Mouse (Mus musculus) cerebral cortex, adult 2 months (tissue): ENCODE measurements around the gene Idh1.

Experiments used
- WGBS: fragments of 180-500 bp; shearing (Covaris S2); methylation state at CpG from one replicate; pipeline ENCODE4 v1.1.7; 2018; 5-methylcytosine and 5-hydroxymethylcytosine counted together

Gene Idh1

DNA sequence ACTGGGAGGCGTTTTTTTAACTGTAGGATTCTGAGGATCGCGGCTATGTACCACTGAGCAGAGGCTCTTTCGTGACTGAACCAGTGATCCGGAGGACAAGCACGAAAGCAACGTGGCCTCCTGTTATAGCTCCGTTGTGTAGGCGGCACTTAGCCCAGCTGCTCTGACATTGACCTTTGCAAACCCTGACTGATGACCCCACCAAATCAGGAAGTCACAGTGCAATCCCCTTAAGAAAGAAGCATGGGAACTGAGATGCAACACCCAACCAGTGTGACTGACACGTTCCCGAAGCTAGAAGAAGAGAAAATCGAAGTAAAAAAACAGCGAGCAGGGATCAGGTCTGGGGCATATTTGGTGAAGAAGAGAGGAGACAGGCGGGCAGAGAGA, 73.5 kb downstream of the Idh1 start:
- WGBS: 65% methylated on average over 14 of the region's 14 CpGs

DNA sequence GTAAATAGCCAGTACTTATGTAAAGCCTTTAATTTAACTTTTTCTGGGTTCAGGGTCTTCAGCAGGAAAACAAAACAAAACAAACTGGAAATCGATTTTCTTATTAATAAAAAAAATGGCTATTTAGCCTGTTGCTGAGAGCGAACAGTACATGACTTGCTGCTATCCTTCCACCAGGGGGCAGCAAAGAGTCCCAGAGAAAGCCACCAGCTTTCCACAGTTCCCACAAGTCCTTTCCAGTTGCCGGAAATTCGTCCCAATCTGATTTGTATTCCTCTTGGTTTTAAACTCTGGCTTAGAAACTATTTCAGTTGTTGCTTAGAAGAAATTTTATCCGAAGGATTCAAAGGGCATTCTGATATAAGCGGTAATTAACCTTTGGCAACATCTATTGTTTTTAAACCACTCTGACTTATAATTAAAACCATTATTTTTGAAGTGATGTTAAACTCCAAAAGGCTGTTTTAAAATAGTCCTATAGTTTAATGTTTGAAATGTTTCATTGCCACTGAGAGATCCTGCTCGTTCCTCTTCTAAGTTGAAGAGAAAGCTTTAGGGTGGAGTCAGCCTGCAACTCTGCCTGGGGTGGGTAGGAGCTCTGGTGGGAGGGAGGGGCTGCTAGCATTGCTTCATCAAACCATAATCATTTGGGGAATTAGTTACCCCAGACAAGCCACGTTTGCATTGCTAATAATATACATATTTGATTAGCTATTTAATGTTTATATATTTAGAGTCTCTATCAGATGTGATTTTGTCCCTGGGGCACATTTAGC, 74.1 kb downstream of the Idh1 start:
- 6% methylated on average over 8 of the region's 8 CpGs for WGBS

DNA sequence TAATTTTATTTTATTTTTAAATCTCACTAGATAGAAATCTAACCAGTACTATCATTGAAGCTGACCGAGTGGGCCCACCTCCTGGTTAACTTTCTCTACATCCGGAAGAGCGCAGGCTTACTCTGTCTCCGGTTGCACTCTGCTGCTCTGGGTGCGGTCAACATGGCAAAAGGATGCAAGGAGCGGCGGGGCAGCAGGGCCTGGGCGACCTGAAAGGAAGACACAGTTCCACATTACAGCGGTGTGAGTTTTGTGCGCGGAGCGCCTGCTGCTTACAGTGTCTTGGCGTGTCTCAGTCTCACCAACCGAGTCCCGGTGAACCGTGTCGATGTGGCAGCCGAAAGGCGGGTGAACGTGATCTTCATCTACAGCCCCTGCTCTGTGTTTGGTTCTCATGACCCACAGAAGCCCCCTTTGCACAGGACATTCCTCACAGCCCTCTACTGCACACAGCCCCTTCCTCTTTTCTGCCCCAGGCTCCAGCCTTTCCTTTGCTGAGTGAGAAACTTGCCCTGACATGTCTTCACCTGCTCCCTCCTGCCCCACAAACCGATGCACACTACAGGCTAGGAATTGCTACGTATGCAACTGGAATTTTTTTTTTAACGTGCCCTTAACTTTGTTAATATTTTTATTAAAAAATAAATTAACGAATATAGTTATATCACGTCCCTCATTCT, 76.4 kb downstream of the Idh1 start:
- WGBS: 85% methylated on average over 25 of the region's 25 CpGs

DNA sequence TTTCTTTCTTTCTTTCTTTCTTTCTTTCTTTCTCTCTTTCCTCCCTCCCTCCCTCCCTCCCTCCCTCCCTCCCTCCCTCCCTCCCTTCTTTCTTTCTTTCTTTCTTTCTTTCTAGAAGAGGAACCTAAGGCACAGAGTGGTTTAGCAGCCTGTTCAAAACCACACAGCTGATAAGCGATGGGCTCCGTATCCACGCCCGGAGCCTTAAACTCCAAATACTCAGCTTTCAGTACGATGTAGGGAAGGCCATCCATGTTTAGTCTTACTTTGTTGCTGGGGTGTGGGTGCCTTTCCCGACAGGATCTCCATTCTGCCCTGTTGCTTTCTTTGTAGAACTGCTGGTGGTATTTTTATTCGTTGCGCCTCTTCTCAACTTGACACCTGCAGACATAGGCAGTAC, 77.1 kb downstream of the Idh1 start:
- 89% methylated on average over 8 of the region's 8 CpGs for WGBS
